Mouse (Mus musculus) forebrain, embryonic 14.5 days (tissue): Measurements from ENCODE around the gene Slc2a3. TPM values are rescaled to one million over a fixed set of nuclear protein-coding genes. Genes with fewer than 3 reads are reported as not detected.

Source experiments
- ATAC-seq: fragments of 200-750 bp; cut with Nextera tagmentation; 2 replicates; pipeline ENCODE4 v1.8.0; 2017; ENCODE audit warnings: mild to moderate bottlenecking, moderate library complexity
- DNase-seq: peaks from one replicate; pipeline ENCODE4 v3.0.0-alpha.2; 2015; ENCODE audit warnings: low spot score
- H3K27ac ChIP-seq: fragments of 300-500 bp; sonication (generic); 2 replicates; pipeline ENCODE4 v1.5.1; 2014; ENCODE audit warnings: low read depth, mild to moderate bottlenecking, control low read depth, low read length, moderate library complexity
- H3K27me3 ChIP-seq: fragments of 300-500 bp; sonication (generic); replicated peaks from 2 replicates; pipeline ENCODE4 v1.6.1; 2014; ENCODE audit warnings: low read length, control low read depth, mixed read lengths; ENCODE audit not compliant: control insufficient read depth, insufficient read depth
- H3K36me3 ChIP-seq: fragments of 300-500 bp; sonication (generic); 2 replicates; pipeline ENCODE4 v1.6.1; 2014; ENCODE audit warnings: low read length, control low read depth; ENCODE audit not compliant: control insufficient read depth, insufficient read depth
- H3K4me1 ChIP-seq: fragments of 300-500 bp; sonication (generic); 2 replicates; pipeline ENCODE4 v1.6.1; 2014; ENCODE audit warnings: antibody characterized with exemption, low read length, control low read depth; ENCODE audit not compliant: control insufficient read depth, insufficient read depth
- H3K4me2 ChIP-seq: fragments of 300-500 bp; sonication (generic); 2 replicates; pipeline ENCODE4 v1.6.1; 2014; ENCODE audit warnings: mild to moderate bottlenecking, control low read depth, low read length
- H3K4me3 ChIP-seq: fragments of 300-500 bp; sonication (generic); 2 replicates; pipeline ENCODE4 v1.5.1; 2014; ENCODE audit warnings: low read depth, low read length, control low read depth
- H3K9ac ChIP-seq: fragments of 300-500 bp; sonication (generic); 2 replicates; pipeline ENCODE4 v1.6.1; 2014; ENCODE audit warnings: mild to moderate bottlenecking, low read length, control low read depth, moderate library complexity
- H3K9me3 ChIP-seq: fragments of 300-500 bp; sonication (generic); replicated peaks from 2 replicates; pipeline ENCODE4 v1.6.1; 2016; ENCODE audit warnings: low read length, control low read depth, mixed read lengths; ENCODE audit not compliant: control insufficient read depth
- WGBS: fragments of 180-500 bp; shearing (Covaris S2); extraction: QIAGEN DNeasy Blood & Tissue Kit; methylation state at CpG from one replicate; pipeline ENCODE4 v1.1.7; 2014; 5-methylcytosine and 5-hydroxymethylcytosine counted together
- polyA plus RNA-seq: library from polyadenylated mRNA; unstranded; fragments of >200 nt; fragmentation: Nextera tagmentation; extraction: Ambion mirVana; gene quantifications from 2 replicates; pipeline ENCODE4 v1.2.1, GENCODE M21; 2014

Slc2a3 gene
- polyA plus RNA-seq, 1 experiment from 2014 or later = 15.6 TPM

DNA sequence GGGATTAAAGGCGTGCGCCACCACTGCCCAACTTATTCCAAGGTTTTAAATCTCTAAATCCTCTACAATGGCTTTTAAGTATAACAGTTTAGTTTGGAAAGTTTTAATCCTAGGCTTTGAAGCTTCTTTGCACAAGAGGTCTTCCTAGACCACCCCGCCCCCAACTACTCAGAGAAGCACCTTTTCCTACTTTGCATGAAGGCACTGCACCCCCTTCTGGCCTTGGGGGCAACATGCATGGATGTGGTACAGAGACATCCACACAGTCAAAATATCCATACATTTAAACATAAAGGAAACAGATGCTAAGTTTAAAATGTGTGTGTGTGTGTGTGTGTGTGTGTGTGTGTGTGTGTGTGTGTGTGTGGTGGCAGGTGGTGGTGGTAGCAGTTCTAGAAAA lies 16.6 kb downstream of the Slc2a3 start:
- H3K27ac ChIP-seq = no peak overlapping the region
- 97% methylated on average over 3 of the region's 3 CpGs for WGBS
- no peaks in the 10 kb centered on the region for H3K4me1 ChIP-seq
- no peak overlapping the region for H3K9ac ChIP-seq
- no peak overlapping the region for H3K4me2 ChIP-seq
- ATAC-seq (no peak), DNase-seq (no peak)
- H3K9me3 ChIP-seq = no peaks in the 10 kb centered on the region
- H3K36me3 ChIP-seq = no peaks in the 10 kb centered on the region
- H3K4me3 ChIP-seq = no peak overlapping the region
- no peaks in the 10 kb centered on the region for H3K27me3 ChIP-seq

DNA sequence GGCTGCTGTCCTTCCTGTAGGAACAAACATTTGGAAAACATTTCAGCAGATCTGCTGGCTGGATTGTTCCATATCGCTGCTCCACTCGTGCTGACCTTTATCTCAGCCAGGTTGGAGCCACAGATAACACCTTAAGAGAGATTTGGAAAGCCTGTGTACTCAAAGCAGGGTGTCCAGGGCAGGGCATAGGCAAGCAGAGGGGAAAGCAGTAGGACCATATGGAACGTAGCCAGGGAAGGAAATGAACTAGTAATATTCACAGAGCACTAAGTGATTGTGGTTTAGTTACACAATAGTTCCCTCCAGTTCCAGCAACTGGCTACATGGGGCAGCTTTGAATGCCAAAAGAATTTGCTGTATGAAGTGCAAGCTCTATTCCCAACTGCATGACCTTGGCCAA lies 19.3 kb downstream of the Slc2a3 start:
- WGBS = 74% methylated on average over 3 of the region's 3 CpGs
- no peak overlapping the region for H3K9ac ChIP-seq
- no peak overlapping the region for H3K27ac ChIP-seq
- DNase-seq = no peak
- ATAC-seq = no peak
- H3K4me3 ChIP-seq = no peak overlapping the region
- H3K27me3 ChIP-seq = no peaks in the 10 kb centered on the region
- H3K9me3 ChIP-seq = no peaks in the 10 kb centered on the region
- H3K4me2 ChIP-seq = no peak overlapping the region
- H3K4me1 ChIP-seq = no peaks in the 10 kb centered on the region
- no peaks in the 10 kb centered on the region for H3K36me3 ChIP-seq

DNA sequence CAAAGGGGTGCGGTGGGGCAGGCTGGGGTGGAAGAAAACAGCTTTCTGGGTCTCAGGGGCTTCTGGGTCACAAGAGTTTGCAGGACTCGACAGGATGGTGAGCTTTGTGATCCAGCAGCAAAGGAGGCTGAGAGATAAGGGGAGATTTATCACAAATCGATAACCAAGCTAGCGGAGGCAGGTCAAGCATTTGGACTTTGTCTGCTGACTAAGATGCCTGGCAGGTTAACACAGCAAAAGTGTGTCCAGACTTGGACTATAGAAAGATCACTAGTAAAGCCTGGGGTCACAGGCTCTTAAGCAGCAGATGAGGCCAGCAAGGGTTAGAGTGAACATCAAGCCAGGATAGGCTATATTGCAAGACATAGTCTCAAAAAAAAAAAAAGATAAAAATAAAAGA lies 20.3 kb downstream of the Slc2a3 start:
- H3K4me1 ChIP-seq = no peaks in the 10 kb centered on the region
- H3K36me3 ChIP-seq = no peaks in the 10 kb centered on the region
- no peaks in the 10 kb centered on the region for H3K9me3 ChIP-seq
- no peak overlapping the region for H3K9ac ChIP-seq
- ATAC-seq = no peak
- H3K27ac ChIP-seq = no peak overlapping the region
- H3K4me3 ChIP-seq = no peak overlapping the region
- H3K27me3 ChIP-seq = no peaks in the 10 kb centered on the region
- DNase-seq = no peak
- WGBS = 73% methylated on average over 4 of the region's 4 CpGs
- H3K4me2 ChIP-seq = no peak overlapping the region

DNA sequence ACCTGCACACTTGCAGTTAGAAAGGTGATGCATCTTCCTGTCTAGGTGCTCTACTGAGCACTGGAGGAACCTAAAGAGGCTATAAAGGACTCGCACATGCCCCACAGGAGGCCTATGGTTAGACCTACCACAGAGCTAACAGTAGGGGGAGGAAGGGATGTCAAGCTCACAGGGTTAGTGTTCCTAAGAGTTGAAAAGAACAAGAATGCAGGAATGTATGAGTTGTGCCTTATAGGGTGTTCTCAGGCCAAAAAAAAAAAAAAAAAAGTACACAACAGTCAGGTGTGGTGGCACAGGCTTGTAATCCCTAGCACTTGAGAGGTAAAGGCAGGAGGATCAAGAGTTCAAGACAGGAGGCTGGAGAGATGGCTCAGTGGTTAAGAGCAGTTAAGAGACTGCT lies 21.5 kb downstream of the Slc2a3 start:
- no peak for ATAC-seq
- Histone ChIP-seq H3K36me3 (no peaks in the 10 kb centered on the region), H3K4me3 (no peak overlapping the region), H3K9ac (no peak overlapping the region), H3K4me1 (no peaks in the 10 kb centered on the region), H3K9me3 (no peaks in the 10 kb centered on the region), H3K4me2 (no peak overlapping the region), H3K27me3 (no peaks in the 10 kb centered on the region), H3K27ac (no peak overlapping the region)
- 40% methylated on average over 1 of the region's 1 CpGs for WGBS
- DNase-seq = no peak

DNA sequence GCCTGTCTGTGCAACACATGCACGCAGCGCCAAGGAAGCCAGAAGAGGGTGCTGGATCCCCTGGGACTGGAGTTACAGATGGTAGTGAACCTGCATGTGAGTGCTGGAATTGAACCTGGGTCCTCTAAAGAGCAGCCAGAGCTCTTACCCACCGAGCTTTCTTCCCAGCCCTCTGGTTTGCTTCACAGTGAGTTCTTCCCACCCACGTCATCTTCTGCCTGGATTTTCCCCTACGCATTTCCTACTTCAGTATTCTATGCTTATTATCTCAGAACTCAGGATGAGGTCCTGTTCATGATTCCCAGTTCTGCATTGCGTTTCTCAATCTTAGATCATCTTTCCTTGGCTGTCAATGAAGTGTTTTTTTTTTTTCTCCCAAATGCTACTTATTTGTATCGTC lies 25.4 kb downstream of the Slc2a3 start:
- Histone ChIP-seq H3K4me2 (no peak overlapping the region), H3K4me3 (no peak overlapping the region), H3K4me1 (no peaks in the 10 kb centered on the region), H3K9me3 (no peaks in the 10 kb centered on the region), H3K36me3 (no peaks in the 10 kb centered on the region), H3K27me3 (no peaks in the 10 kb centered on the region), H3K27ac (no peak overlapping the region), H3K9ac (no peak overlapping the region)
- ATAC-seq (no peak), DNase-seq (no peak)
- 85% methylated on average over 7 of the region's 7 CpGs for WGBS

DNA sequence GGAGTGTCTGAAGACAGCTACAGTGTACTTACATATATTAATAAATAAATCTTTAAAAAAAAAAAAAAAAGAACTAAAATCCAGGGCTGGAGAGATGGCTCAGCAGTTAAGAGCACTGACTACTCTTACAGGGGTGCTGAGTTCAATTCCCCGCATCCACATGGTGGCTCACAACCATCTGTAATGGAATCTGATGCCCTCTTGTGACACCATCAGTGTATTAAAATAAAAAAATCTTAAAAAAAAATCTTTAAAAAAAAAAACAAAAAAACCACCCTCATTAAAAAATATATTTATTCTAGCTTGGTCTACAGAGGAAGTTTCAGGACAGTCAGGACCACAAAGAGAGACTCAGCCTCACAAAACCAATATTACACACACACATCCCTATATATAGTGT lies 27.1 kb downstream of the Slc2a3 start:
- no peak for DNase-seq
- no peak overlapping the region for H3K27ac ChIP-seq
- no peak for ATAC-seq
- H3K4me1 ChIP-seq = peaks cover 3% of the 10 kb centered on the region; the same call in 1 of the 2 replicates
- H3K27me3 ChIP-seq = no peaks in the 10 kb centered on the region
- H3K9ac ChIP-seq = no peak overlapping the region
- no peaks in the 10 kb centered on the region for H3K9me3 ChIP-seq
- no peaks in the 10 kb centered on the region for H3K36me3 ChIP-seq
- H3K4me3 ChIP-seq = no peak overlapping the region
- no peak overlapping the region for H3K4me2 ChIP-seq
- 93% methylated on average over 1 of the region's 1 CpGs for WGBS

DNA sequence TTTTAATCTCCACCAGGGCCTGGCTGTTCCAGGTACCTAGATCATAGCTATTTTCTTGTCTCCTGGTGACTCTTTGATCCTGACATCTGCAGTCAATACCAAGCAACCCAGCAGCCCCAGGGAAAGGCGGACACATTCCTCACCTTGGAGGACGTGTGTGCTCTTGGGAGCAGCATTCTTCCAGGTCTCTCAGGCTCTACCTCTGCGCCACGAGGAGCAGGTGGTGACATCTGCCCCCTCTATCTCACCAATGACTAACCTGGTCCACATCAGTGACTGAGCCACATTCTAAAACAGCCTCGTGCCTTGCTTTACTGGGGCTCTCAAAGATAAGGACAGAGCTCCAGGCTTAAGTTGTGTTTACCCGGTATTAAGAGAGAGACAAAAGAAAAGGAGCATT lies 28.7 kb downstream of the Slc2a3 start:
- Histone ChIP-seq H3K9ac (no peak overlapping the region), H3K27me3 (no peaks in the 10 kb centered on the region), H3K4me3 (no peak overlapping the region), H3K36me3 (no peaks in the 10 kb centered on the region), H3K4me2 (no peak overlapping the region), H3K4me1 (peaks cover 3% of the 10 kb centered on the region; the same call in 1 of the 2 replicates), H3K27ac (no peak overlapping the region), H3K9me3 (no peaks in the 10 kb centered on the region)
- DNase-seq (no peak), ATAC-seq (no peak)
- WGBS = 54% methylated on average over 6 of the region's 6 CpGs

DNA sequence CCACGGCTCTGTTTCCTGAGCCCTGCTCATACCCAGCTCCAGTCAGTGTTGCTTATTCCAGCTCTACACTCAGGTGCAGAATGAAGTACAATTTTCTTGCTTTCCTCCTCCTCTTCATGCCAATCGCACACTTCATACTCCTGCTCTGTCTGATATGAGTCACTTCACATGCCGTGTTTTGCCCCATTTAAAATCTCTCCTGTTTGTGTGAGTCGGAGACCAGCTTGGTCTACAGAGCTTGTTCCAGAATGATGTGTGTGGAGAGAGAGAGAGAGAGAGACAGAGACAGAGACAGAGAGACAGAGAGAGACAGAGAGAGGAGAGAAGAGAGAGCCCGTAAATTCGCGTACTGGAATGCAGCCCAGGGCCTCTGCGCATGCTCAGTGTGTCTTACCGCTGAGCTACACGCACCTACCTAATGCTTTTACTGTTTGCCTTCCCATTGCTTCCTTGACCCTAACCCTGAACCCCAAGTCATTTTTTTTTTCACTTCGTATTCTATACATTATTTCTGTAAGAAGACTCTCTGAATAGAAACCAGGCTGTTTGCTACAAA lies 30.6 kb downstream of the Slc2a3 start:
- Histone ChIP-seq H3K4me1 (peaks cover 6% of the 10 kb centered on the region; the same call in 1 of the 2 replicates), H3K9ac (no peak overlapping the region), H3K4me3 (no peak overlapping the region), H3K36me3 (no peaks in the 10 kb centered on the region), H3K9me3 (no peaks in the 10 kb centered on the region), H3K27me3 (no peaks in the 10 kb centered on the region), H3K27ac (no peak overlapping the region), H3K4me2 (no peak overlapping the region)
- 87% methylated on average over 11 of the region's 11 CpGs for WGBS
- DNase-seq = no peak
- ATAC-seq = no peak

DNA sequence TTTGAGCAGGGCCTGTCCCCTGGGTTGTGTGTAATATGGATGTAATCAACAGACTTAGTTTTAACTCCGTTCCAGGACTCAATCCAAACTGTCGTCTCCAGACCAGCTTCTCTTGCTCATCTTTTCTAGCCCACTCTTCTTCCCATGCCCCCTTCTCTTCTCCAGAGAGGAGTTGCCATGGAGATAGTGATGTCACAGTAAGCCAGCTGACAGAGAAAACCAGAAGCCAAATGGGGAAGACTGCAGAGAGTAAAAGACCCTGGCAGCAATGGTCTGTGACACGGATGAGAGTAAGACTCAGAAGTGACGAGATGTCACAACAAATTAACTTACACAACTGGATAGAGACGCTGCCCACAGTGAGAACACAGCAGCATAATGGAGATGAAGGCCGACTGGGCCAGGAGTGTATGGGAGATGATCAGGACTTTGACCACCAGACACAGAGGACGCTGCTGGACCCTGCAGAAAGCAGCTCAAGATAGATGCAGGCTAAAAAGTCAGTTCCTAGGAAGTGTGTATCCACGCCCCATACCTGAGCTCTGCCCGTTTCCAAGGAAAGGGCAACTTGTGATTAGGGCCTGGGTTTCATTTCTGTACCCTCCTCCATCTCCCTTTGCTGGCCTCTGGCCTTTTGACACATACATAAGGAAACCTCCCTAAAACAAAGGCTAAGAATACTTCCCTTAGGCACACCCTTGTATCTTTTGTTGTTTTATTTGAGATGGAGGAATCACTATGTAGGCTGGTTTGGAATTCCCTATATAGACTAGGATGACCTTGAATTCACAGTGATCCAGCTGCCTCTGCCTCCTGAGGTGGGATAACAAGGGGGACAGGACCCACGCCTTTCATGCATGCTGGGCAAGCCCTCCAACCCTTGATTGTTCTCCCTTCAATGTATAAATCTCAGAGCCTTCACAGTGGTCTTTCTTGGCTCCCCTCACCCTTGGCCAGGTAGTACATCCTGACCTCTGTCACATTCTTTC lies 31.4 kb downstream of the Slc2a3 start:
- H3K4me2 ChIP-seq = no peak overlapping the region
- H3K4me3 ChIP-seq = no peak overlapping the region
- H3K9me3 ChIP-seq = no peaks in the 10 kb centered on the region

More for the DNA sequence above, 31.4 kb downstream of the Slc2a3 start:
- peaks cover 6% of the 10 kb centered on the region; the same call in 1 of the 2 replicates for H3K4me1 ChIP-seq
- no peaks in the 10 kb centered on the region for H3K27me3 ChIP-seq
- H3K27ac ChIP-seq = no peak overlapping the region
- H3K9ac ChIP-seq = no peak overlapping the region
- DNase-seq (peak; percentile 78), ATAC-seq (peak; percentile 72)
- H3K36me3 ChIP-seq = no peaks in the 10 kb centered on the region
- 52% methylated on average over 10 of the region's 10 CpGs for WGBS
